Mouse (Mus musculus): Measurements from ENCODE around the gene Sirt3. TPM values are rescaled to one million over a fixed set of nuclear protein-coding genes. Genes with fewer than 3 reads are reported as not detected.
A peak's percentile ranks its signal among the peaks of the same experiment; 100 is the strongest.

The Sirt3 gene
- total RNA-seq, 2 experiments from 2014 or later = 23.4 to 27.7 TPM

GRCm38 (mm10) chr7:140855181-140855580, 26.9 kb downstream of the Sirt3 start:
- ATAC-seq (replicated peaks; ENCODE audit: low FRiP score, low TSS enrichment, poor library complexity, severe bottlenecking) = no peak

DNA sequence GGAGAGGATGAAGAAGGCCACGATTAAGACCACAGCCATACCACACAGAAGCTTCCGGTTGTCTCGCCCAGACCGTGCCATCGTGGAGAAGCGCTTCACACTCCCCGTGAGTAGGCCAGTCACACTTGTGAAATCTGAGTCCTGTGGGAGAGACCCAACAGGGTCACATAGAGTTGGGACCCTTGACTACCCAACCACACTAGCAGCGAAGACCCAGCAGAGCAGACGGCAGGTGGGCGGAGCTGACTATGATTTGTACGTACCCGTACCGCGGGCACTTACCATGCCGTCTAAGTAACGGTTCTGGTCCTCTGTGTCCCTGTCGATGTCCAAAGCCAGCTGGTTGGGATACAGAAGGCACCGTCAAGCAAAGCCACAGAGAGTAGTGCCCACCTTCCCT, 27.6 kb downstream of the Sirt3 start:
- ATAC-seq (replicated peaks; ENCODE audit: low FRiP score, low TSS enrichment, poor library complexity, severe bottlenecking) = no peak

DNA sequence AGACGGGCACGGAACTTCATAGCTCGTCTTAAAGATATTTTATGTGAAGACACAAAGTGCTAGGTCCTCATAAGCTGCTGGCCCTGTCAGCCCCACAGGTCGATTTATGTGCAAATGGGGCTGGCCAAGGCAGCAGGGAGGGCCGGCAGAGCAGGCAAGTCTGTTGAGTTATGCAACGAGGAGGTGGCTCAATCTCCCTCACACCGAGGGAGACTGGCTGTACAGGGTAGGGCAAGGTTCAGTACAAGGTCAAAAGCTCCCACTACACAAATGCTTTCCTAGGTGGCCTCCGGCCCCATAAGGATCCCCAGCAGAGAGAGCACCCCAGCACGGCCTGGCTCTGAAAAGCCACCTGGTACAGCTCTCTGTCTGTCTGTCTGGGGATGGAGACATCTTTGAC, 28.7 kb downstream of the Sirt3 start:
- no peak for ATAC-seq (replicated peaks; ENCODE audit: low FRiP score, low TSS enrichment, poor library complexity, severe bottlenecking)

- ATAC-seq (replicated peaks; ENCODE audit: low FRiP score, low TSS enrichment, poor library complexity, severe bottlenecking) = no peak
Observed at GRCm38 (mm10) chr7:140851916-140852315, 30.2 kb downstream of the Sirt3 start.

GRCm38 (mm10) chr7:140848591-140848990, 33.5 kb downstream of the Sirt3 start:
- ATAC-seq (replicated peaks; ENCODE audit: low FRiP score, low TSS enrichment, poor library complexity, severe bottlenecking) = no peak

DNA sequence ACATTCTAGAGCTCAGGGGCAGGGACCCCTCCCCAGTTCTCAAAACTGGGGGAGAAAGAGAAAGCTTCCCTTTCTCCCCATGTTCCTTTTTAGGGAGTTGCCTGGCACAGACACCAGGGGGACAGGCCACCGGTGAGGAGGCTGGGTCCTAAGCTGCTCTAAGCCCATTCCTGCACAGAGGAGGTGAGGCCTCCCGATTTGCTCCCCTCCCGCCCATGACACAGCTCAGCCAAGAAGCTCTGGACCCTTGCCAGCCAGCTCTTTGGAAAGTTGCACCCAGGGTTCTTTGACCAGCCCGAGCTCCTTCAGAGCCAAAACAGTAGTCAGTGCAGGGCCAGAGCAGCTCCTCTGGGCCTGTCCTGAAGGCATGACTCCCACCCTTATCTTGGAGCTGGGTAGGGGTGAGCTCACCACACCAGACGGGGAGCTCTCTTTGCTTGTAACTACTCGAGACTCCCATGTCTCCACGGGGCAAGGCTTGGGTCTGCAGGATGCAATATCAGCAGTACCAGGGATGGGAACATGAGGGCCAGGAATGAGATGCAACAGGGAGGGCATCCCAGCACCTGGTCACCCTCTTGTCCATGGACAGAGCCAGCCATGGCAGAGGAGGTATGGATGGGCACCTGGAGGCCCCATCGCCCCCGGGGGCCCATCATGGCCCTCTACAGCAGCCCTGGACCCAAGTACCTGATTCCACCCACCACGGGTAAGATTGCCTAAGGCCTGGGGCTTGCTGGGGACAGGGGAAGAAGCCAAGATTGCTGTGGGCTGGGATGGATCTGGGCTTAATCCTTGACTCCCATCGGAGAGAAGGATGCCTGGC, 34.1 kb downstream of the Sirt3 start, which contains the start of gene Odf3:
Gene Odf3, plus strand, starts transcription at position 51 of the 826 bp plus-strand sequence.
- ATAC-seq (replicated peaks; ENCODE audit: low FRiP score, low TSS enrichment, poor library complexity, severe bottlenecking) = no peak

DNA sequence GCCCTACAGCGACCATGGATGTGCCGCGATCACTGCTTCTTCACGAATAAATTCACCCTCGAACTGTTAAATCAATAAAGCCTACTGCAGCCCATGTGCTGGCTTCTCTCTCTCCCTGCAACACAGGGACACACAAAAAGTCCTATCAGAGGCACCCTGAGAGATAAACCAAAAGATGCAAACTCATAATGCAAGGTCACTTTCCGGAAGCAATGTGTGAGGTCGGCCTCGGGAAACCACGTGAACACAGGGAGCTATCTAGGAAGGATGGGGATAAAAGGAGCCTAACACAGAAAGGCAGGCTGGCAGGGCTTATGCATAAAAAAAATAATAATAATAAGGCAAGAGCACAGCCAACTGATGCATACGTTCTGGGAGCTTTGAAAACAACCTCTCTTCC, 35.4 kb downstream of the Sirt3 start:
- ATAC-seq (replicated peaks; ENCODE audit: low FRiP score, low TSS enrichment, poor library complexity, severe bottlenecking) = no peak

- no peak for ATAC-seq (replicated peaks; ENCODE audit: low FRiP score, low TSS enrichment, poor library complexity, severe bottlenecking)
Observed at GRCm38 (mm10) chr7:140845683-140846082, 36.4 kb downstream of the Sirt3 start.

- ATAC-seq (replicated peaks; ENCODE audit: low FRiP score, low TSS enrichment, poor library complexity, severe bottlenecking) = peak; percentile 71
Observed at GRCm38 (mm10) chr7:140844905-140845665, 37.0 kb downstream of the Sirt3 start, which contains the start of gene Scgb1c1. Gene Scgb1c1 (plus strand): TSS chr7:140845547.

GRCm38 (mm10) chr7:140843806-140844205, 38.3 kb downstream of the Sirt3 start:
- no peak for ATAC-seq (replicated peaks; ENCODE audit: low FRiP score, low TSS enrichment, poor library complexity, severe bottlenecking)

DNA sequence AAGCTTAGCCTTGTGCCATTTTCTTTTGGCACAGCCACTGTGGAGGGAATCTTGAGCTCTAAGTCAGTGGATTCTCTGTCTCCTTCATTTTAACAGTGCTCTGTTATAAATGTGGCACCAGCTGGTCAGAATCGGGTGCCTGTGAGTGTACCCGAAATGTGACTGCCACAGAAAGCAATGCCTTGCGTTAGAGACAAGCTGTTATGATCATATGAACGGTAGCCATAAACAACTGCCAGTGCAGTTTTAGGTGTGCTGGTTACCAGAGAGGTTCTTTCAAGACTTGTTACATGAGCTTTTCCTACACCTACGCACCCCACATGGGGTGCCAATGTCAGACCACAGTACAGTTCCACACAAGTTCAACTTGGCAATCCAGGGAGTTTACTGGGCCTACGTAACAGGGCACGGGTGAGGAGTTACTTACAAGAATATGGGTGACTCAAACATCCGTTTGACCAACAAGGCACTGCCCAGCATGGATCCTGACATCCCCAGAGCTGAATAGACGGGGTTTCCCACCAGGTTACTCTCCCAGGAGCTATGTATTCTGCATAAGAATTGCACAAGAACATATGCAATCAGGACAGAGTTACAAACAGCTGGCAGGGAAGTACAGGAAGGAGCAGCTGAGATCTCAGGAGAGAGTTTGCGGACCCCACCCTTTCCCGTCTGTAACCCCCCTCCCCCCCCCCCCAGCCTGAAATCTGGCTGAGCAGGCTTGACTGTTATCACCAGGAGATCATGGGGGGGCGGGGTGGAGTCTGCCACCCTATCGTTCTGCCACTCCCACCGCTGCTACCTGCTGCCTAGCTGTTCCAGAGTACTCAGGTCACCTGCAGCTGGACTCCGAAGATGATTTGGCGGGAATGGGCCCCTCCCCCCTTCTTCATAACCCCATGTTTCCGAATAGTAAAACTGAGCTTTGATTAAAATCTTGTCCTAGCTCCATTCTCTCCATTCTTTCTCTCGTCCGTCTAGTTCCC, 41.1 kb downstream of the Sirt3 start:
- no peak for ATAC-seq (replicated peaks; ENCODE audit: low FRiP score, low TSS enrichment, poor library complexity, severe bottlenecking)

DNA sequence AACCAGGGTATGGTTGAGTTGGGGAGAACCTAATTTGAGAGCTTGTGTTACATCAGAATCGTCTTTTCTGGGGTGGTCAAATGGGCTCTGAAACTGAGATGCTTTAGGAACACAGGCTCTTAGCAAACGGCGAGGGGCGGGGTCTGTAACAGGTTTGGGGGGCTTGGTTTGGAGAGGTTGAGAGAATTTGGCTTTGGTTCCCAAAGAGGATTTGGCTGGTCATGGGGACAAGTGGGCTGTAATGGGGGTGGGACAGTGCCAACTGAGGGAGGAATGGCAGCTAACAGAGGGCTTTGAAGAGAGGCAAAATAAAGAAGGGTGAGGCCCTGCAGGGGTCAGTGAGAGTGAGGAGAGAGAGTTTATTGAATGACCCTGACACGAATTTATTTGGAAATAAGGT, 42.6 kb downstream of the Sirt3 start:
- no peak for ATAC-seq (replicated peaks; ENCODE audit: low FRiP score, low TSS enrichment, poor library complexity, severe bottlenecking)

DNA sequence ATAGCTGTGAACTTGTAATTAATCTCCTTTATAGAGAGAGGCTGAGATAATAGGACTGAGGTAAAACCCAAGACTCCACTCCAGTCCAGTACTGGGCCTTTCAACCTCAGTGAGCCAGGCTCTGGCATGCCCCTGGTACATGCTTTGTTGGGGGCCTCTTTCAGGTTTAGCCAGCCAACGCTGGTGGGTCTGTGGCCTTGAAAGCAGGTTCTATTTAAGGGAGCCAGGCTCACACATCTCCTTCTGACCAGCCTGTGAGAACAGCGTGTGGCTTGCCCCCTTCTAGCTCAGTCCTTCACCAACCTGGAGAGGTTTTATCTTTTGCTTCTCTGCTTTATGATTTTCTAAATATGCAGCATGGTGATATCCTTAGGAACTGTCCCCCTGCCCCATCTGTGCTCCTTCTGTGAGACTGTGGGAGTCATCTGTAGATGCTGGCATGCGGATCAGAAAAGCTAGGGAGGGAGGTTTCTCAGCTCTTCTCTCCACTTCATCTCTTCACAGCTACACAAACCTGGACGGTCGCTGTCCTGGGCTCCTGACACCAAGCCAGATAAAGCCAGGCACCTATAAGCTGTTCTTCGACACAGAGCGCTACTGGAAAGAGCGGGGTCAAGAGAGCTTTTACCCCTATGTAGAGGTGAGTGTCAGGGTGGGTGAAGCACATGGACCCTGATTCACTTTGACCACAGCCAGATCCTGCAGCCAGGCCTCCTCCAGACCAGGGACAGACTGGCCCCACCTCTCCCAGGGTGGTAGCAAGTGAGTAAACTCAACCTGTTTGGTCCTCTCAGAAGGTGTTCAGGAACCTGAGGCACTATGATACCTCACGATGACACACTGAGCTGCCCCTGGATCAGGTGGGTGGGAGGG, 45.6 kb downstream of the Sirt3 start:
- ATAC-seq (replicated peaks; ENCODE audit: low FRiP score, low TSS enrichment, poor library complexity, severe bottlenecking) = no peak

- ATAC-seq (replicated peaks; ENCODE audit: low FRiP score, low TSS enrichment, poor library complexity, severe bottlenecking) = no peak
Observed at GRCm38 (mm10) chr7:140835758-140836087, 46.4 kb downstream of the Sirt3 start.

GRCm38 (mm10) chr7:140834968-140835757, 46.9 kb downstream of the Sirt3 start, which contains the start of gene Urah:
Gene Urah (plus strand): TSS chr7:140835018.
- no peak for ATAC-seq (replicated peaks; ENCODE audit: low FRiP score, low TSS enrichment, poor library complexity, severe bottlenecking)

DNA sequence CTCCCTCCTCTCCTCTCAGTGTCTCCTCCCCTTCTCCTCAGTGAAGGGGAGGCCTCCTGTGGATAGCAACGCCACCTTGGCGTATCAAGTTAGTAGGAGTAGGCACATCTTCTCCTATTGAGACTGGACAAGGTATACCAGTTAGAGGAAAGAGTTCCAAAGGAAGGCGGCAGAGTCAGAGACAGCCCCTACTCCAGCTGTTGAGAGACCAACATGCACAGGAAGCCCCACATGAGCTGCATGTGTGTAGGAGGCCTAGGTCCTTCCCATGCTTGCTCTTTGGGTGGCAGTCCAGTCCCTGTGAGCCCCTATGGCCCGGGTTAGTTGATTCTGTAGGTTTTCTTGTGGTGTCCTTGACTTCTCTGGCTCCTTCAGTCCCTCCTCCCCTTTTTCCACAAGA, 48.8 kb downstream of the Sirt3 start:
- no peak for ATAC-seq (replicated peaks; ENCODE audit: low FRiP score, low TSS enrichment, poor library complexity, severe bottlenecking)

GRCm38 (mm10) chr7:140831447-140831846, 50.7 kb downstream of the Sirt3 start:
- no peak for ATAC-seq (replicated peaks; ENCODE audit: low FRiP score, low TSS enrichment, poor library complexity, severe bottlenecking)

All from megakaryocyte-erythroid progenitor cell, adult 5-6 weeks (primary cell).